Mouse (Mus musculus) thymus, adult 2 months (tissue): ENCODE results near the gene Gm49358.

Experiments used
- CTCF ChIP-seq: fragments of 200-500 bp; IDR thresholded peaks from 2 replicates; pipeline ENCODE4 v1.5.1; 2012; ENCODE audit warnings: mild to moderate bottlenecking, control low read depth, low read length, moderate library complexity, borderline replicate concordance; ENCODE audit not compliant: control insufficient read depth, poor library complexity, insufficient read depth; ENCODE audit errors: extremely low read depth
- POLR2A ChIP-seq: fragments of 200-500 bp; IDR thresholded peaks from 2 replicates; pipeline ENCODE4 v1.6.1; 2012; ENCODE audit warnings: mild to moderate bottlenecking, low read length, control low read depth, moderate library complexity; ENCODE audit not compliant: control insufficient read depth, poor library complexity, insufficient read depth; ENCODE audit errors: extremely low read depth

DNA sequence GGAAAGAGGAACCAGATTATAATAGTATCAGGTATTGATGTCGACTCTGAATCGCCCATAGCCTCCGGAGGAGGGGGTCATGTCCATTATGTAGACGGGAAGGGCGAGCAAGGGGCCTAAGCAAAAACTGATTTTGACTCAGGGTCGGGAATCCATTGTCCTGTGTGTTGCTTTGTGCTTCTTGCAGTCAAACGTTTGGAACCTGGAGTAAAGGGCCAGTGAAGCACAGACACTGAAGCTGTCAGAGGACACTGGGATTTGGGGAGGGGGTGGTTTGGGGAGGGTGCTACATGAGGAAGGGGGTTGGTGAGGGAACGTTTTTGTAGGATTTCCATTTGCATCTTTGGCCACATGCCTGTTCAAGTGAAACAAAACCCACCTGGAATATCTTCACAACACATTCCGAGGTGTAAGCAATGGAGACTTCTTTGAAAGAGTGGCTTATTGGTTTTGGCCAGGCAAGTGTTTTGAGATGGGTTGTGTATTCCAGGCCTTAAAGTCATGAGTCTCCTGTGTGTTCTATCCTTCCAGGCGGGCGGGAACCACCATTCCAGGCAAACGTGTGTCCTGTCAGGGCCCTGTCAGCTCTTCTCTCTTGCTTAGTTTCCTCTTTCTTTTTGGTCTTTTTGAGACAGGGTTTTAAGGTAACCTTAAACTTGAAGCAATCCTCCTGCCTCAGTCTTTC is 16.2 kb downstream of the Gm49358 start:
- TF ChIP-seq POLR2A, result no peak
- no peak for TF ChIP-seq CTCF
